Mouse (Mus musculus): Measurements from ENCODE around the gene Amhr2.

Amhr2 gene

DNA sequence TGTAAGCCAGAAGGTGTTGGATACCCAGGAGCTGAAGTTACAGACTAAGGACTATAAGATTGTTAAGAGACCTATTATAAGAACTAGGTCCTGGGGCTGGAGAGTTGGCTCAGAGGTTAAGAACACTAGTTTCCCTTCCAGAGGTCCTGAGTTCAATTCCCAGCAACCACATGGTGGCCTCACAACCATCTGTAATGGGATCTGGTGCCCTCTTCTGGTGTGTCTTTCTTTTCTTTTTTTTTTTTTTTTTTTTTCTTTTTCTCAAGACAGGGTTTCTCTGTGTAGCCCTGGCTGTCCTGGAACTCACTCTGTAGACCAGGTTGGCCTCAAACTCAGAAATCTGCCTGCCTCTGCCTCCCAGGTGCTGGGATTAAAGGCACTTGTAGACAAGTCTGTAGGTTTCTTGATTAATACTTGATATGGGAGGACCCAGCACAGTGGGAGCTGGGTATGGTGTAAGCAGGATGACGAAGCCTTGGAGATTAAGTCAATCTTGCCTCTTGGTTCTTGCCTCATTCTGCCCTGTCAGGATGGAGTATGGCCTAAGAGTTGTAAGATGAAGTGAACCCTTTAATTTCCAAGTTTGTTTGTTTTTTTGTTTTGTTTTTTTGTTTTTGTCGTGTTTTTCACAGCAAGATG lies 21.4 kb upstream of the Amhr2 start:
- no peak for DNase-seq (ENCODE audit: low spot score)

DNA sequence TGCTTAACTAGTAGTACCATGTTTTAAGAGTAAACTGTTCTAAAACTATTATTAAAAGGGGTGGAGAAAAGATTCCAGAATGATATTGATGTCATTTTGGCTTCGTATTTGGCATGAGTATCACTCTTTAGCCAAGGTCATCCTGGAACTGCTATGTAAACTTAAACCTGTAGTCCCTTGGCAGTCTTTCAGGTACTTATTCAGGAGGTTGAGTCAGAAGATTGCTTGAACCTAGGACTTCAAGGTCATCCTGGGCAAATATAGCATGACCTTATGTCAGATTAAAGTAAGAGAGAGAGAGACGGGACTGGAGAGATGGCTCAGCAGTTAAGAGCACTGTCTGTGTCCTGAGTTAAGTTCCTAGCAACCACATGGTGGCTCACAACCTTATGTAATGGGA lies 20.5 kb upstream of the Amhr2 start:
- no peak for DNase-seq (ENCODE audit: low spot score)

DNA sequence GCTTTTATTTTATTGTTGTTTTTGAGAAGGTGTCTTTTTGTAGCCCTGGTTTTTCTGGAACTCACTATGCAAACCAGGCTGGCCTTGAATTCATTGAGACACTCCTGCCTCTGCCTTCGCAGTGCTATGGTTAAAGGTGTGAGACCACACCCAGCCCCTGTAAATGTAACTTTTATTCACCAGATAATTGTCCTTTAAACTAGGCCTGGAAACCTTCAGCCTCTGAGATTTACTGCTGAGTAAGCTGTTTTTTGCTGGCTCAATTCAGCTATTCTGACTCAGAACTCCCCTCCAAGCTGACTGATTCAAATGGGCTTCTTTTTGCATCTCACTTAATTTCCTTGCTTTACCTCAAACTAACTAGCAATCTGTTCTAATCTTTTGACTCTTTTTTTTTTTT lies 18.2 kb upstream of the Amhr2 start:
- DNase-seq (ENCODE audit: low spot score), result no peak

DNA sequence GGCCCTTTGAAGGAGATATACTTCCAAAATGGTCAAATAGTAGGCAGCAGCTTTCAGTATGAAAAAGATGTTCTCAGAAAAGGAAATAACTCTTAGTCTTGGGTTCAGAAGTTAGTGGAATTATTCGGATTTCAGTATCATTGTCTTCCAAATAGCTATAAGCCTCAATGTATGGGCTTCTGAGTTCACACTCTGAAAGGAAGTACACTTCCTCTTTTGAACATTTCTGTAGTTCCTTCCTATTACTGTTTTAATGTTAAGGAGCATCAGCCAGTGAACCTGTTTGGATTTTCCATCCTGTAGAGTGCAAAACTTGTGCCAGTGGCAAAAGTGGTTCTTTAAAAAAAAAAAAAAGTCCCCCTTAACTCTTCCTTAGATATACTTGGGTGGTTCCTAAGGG lies 13.1 kb upstream of the Amhr2 start:
- no peak for DNase-seq (ENCODE audit: low spot score)

DNA sequence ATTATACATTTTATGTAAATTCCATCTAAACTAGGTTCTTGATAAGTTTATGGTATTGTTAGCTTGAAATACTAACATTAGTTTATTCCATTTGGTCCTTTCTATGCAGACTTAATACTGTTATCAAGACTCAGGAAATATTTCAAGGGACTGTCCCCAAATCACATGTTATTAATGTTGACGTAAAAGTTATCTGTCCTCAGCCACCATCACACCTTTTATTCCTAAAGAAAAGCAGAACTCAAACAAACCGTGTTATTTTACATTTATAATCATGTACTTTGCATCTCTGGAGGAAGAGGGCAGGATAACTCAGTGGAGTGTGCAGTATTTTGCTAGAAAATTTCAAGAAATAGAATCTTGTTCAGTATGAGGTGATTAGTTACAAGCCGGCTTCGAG lies 12.0 kb upstream of the Amhr2 start:
- no peak for DNase-seq (ENCODE audit: low spot score)

DNA sequence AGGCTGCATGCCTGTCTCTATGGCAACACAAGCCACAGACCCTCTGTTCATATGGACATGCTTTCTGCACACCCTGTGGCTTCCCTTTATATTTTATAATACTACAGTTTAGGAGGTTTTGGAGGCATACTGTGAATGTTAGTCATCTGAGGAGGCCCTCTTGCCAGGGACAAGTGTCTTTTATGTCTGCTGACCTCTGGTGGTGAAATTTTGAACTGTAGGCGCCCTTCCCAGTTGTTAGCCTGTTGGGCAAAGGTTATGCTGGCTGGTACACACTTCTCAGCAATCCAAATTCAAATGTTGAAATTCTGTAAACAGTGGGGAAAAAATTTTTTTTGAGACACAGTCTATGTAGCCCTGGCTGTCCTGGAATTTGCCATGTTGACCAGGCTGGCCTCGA lies 2.7 kb upstream of the Amhr2 start:
- DNase-seq (ENCODE audit: low spot score), result peak; percentile 80

DNA sequence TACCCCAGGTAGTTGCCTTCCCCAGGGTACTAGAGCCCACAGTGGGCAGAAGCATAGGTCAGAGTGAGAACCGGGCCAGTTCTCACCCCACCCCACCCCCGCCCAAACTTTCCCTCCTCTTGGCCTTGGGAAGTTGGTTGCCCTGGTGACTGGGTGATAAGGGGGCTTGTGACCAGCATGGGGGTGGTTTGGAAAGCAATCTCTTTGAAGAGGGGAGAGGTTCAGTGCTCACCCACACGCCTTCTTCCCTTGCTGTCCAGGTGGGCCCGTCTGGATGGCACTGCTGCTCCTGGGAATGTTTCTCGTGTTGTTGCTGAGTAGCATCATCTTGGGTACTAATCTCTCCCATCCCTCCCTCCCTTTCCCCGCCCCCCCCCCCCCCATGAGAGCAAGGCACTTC lies 1.3 kb downstream of the Amhr2 start:
- no peak for DNase-seq (ENCODE audit: low spot score)

DNA sequence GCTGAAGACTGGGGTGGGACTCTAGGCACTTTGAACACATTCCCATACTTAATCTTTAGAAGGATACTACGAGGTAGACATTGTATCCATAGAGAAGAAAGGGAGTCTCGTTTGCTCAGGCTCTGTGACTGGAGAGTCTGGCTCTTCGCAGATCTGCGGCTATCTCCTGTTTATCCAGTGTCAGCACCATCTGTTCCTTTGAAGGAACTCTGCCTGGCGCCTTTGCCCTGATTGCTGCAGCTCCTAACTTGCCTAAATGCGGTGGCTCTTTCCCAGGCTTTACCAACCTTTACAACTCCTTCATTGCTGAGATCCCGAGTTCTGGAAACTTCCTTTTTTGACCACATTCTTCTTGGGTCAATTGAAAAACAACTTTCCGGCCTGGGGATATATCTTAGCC lies 4.2 kb downstream of the Amhr2 start:
- no peak for DNase-seq (ENCODE audit: low spot score)

DNA sequence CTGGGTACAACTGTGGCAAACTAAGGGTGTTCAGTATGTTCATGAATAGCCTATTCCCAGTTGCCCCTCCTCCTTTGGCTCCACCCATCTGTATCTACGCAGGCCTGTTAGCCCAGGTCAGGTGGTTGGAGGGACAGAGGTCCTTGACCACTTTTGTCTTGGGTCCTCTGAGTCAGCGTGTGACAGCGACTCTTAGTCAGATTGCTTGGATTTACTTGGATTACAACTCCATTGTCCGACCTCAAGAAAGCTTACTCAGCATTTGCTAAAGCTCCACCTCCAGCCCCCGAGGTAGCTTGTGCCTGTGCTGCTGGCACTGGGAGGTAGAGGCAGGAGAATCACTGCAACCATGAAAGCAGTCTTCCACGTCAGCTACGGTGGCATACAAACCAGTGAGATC lies 5.8 kb downstream of the Amhr2 start:
- no peak for DNase-seq (ENCODE audit: low spot score)

DNA sequence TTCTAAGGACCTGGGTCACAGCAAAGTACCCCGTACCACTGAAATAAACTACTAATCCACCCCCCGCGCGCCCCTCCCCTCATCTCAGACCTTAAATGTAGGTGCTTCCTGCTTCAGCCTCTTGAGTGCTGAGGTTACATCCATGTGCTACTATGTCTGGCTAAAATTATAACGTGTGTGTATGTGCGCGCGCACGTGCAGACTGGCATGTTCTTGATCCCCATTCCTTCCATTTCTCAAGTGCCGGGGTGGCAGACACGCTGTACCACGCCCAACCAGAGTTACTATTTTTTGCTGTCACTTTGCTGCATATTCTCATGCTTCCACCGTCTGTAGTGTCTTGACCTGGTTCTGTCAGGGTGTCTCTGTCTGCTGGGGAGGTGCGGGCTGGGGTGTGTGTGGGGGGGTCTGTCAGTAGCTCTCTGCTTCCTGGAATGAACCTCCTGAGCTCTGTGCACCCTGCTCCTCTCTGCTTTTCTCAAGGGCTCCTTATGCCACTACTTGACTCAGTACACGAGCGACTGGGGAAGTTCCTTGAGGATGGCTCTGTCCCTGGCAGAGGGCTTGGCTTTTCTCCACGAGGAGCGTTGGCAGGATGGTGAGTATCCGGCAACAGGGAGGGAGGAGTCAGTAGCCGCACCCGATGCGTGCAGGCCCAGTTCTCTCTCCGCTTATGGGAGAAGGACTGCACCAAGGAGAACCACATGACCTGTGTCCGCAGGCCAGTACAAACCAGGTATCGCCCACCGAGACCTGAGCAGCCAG lies 6.7 kb downstream of the Amhr2 start:
- DNase-seq (ENCODE audit: low spot score), result no peak

DNA sequence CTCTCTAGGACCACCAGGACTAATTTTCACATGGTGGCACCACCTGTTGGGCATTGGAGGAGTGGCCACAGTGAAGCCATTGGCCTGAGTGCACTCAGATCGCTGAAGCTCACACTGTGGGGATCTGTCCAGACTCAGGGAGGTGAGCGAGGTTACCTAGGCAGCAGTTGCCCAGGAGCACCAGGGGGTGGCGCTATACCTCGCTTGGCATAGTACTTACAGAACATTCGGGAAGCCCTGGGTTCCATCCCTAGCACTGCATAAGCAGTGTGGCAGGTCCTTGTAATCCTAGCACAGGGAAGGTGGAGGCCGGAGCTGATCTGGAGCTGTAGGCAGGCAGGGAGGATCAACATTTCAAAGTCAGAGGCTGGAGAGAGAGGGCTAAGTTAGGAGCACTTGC lies 10.8 kb downstream of the Amhr2 start:
- DNase-seq (ENCODE audit: low spot score), result no peak

DNA sequence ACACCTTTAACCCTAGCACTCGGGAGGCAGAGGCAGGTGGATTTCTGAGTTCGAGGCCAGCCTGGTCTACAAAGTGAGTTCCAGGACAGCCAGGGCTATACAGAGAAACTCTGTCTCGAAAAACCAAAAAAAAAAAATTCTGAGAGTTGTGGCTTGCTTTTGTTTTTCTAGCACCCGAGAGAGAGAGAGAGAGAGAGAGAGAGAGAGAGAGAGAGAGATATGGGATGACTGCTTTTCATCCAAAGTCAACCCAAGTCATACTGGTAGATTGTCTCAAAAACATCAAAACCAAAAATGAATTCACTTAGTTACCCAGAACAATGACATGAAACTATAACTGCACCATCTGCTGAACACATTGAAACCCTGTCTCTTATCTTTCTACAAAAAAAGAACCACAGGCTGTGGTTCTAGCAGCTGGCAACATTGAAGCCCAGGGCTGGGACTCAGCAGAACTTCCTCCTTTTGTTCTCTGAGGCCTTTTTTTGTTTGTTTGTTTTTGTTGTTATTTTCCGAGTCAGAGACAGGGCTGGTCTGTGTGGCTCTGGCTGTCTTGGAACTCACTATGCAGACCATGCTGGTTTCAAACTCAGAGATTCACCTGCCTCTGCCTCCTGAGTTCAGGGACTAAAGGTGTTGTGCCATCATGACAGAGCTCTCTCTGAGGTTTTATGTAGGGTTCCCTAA lies 13.0 kb downstream of the Amhr2 start:
- DNase-seq (ENCODE audit: low spot score), result no peak

DNA sequence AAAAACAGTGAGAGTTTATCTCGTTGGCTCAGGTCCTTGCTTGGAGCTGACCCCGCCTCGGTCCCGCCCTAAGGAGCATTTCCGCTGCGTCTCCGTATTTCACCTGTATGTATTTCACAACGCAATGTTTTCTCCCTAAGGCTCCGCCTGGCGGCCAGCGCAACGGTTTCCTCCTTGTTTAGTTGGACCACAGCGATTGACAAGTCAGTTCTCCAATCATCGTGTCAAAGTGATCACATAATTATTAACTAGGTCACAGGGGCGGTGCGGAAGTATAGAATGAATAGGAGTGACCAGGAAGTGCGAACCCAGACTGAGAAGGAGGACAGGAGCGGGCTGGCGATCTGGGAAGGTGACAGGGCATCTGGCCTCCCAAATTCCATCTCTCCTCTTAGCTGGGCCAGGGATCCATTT lies 13.7 kb downstream of the Amhr2 start, which contains the start of gene Prr13:
Gene Prr13, plus strand, starts transcription at position 125 of the 414 bp plus-strand sequence.
- peak; percentile 64 for DNase-seq (ENCODE audit: low spot score)

DNA sequence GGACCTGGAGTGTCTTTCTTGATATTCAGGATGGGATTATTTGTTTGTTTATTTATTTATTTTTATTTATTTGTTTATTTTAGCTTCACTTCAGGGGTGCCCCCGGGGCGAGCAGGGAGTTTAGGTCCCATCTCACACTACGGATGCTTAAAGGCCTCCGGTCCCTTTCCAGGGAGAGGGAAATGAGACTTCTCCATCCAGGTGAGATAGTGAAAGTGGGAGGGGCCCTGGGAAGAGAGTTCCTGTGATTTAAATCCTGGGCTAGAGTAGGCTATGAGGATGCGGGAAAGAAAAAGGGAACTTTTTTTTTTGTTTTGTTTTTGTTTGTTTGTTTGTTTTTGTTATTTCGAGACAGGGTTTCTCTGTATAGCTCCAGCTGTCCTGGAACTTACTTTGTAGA lies 14.2 kb downstream of the Amhr2 start:
- no peak for DNase-seq (ENCODE audit: low spot score)

DNA sequence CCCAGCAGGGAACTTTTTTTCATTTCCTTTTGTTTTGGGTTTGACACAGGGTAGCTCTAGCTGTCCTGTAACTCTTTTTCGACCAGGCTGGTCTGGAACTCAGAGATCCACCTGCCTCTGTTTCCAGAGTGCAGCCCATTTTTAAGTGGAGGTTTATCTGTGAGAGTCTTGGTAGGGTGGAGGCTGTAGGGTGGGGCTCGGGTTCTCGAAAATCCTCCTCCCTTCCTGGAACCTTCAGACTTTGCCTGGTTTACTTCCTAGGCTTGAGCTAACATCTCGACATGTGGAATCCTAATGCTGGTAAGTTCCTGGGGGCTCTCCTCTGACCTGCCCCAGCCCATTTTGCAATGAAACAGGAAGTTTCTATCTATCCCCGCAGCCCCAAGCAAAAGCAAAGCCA lies 14.7 kb downstream of the Amhr2 start:
- DNase-seq (ENCODE audit: low spot score), result no peak

DNA sequence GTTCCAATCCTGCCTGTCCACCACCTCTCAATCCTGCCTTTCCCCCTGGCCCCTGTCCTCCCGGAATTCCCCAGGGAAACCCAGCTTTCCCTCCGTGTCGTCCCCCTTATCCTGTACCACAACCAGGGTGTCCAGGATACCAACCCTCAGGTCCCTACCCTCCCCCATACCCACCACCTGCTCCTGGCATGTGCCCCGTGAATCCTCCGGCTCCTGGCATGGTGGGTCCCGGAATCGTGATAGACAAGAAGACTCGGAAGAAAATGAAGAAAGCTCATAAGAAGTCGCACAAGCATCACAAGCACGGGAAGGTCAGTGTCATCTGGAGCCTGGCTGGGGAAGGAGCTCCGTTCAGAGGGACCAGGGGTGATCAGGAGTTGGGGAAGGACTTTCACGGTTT lies 15.2 kb downstream of the Amhr2 start:
- DNase-seq (ENCODE audit: low spot score), result no peak

DNA sequence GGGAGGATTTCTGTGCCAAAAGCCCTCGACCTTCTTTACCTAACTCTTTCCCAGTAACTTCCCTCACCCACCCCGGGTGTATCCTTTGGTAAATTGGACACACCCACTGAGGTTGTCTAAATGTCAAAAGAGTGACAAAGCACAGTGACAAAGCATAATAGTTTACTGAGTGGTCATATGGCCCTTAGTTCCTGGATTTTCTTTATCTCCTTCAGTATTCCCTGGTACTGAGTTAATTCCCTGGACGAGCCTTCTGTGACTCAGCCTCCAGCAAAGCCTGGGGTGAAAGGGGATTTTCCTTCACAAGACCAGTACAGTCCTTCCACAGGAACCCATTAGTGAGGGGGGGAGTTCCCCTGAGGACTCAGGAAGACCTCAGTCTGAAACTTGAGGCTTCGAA lies 15.8 kb downstream of the Amhr2 start:
- no peak for DNase-seq (ENCODE audit: low spot score)

DNA sequence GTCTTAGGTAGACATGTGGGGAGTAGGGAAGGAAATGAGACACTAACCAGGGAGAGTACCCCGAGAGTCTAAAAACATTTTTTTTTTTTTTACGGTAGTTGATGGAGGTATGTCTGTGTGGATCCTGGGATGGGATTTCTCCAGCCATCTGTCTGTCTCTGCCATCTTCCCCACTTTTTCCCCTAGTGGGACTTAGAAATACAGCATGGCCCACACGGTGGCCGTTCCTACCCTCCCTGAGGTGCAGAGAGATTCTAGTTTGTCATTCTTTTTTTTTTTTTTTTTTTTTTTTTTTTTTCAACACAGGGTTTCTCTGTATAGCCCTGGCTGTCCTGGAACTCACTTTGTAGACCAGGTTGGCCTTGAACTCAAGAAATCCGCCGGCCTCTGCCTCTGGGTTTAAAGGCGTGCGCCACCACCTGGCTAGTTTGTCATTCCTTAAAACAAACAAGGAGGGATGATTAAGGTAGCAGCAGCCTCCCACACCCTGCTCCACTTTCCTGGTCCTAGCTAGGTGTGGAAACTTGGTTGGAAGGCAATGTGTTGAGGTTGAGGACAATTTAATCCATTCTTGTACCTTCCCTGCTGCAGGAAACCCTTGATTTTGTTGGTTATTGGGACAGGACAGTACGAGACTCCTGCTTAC lies 16.4 kb downstream of the Amhr2 start:
- no peak for DNase-seq (ENCODE audit: low spot score)

DNA sequence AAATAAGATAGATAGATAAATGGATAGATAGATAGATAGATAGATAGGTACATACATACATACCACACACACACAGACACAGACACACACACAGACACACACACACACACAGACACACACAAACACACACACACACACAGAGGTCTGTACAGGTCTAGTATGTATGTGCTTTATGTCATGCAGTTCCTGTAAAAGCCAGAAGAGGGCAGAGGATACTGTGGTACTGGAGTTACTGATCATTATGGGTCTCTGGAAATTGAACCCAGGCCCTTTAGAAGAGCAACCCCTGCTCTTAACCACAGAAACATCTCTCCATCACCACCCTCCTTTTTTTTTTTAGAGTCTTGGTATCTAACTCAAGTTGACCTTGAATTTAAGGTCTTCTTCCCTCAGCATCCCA lies 18.5 kb downstream of the Amhr2 start:
- DNase-seq (ENCODE audit: low spot score), result no peak

DNA sequence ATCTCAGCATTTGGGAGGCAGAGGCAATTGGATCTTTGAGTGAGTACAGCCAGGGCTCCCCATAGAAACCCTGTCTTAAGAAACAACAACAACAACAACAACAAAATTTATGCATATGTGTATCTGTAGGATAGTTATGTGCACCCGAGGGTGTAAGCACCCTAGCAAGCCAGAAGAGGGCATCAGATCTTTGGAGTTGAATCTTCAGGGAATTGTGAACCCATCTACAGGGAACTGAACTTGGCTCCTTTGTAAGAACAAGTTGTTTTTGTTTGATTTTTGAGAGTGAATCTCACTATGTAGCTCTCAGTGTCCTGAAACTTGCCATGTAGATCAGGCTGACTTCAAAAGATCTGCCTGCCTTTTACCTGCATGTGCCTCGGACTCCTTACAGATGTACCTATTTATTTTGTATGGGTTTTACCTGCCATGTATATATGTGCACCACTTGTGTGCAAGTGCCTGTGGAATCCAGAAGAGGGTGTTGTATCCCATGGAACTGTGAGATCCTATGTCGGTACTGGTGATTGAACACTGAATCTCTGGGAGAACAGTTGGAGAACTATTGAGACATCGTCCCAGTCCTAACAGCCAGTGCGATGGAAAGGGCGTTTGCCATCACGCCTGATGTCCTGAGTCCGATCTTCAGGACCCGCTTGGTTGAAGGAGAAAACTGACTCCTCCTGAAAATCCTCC lies 23.7 kb downstream of the Amhr2 start:
- DNase-seq (ENCODE audit: low spot score), result no peak

DNA sequence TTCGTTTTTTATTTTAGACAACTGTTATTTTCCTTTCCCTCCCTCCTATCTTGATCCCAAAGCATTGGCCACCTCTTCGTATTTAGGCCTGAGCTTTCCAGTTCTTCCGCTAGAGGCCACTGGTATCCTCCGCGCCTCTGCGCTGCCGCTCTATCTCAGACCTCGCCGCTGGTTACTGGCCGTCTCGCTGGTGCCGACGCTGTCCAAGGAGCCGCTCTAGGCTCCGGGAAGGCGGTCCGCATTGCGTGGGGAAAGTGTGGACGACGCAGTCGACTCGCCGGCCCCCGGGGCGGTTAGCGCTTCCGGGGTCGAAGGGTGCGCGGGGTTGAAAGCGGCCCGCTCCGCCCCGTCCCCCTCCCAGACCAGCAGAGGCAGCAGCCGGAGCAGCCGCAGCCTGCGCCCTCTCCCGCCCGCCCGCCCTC lies 25.0 kb downstream of the Amhr2 start, which contains the start of gene Pcbp2:
Gene Pcbp2, plus strand, starts transcription at position 357 of the 422 bp plus-strand sequence.
- peak; percentile 81 for DNase-seq (ENCODE audit: low spot score)
